Mouse (Mus musculus) embryo, embryonic 11 days (tissue): Measurements from ENCODE around the gene Gstp3.
"Not testable (repeated sequence)": the region's sequence is repeated elsewhere in the genome, so short reads cannot be mapped to it uniquely, and the experiment has no call there.

Experiments
- DNase-seq: peaks from one replicate; pipeline ENCODE4 v3.0.0-alpha.2; 2015

Gstp3 gene

GRCm38 (mm10) chr19:4058581-4058980 is 788 bp downstream of the Gstp3 start:
- no peak for DNase-seq

- no peak for DNase-seq
These were observed 1.4 kb downstream of the Gstp3 start for GRCm38 (mm10) chr19:4057962-4058361.

- DNase-seq = no peak
These were observed 2.0 kb downstream of the Gstp3 start for GRCm38 (mm10) chr19:4057389-4057788.

GRCm38 (mm10) chr19:4056727-4057126 is 2.6 kb downstream of the Gstp3 start:
- DNase-seq = no peak

GRCm38 (mm10) chr19:4055947-4056693 is 3.2 kb downstream of the Gstp3 start:
- no peak for DNase-seq

- DNase-seq = no peak
These were observed 4.0 kb downstream of the Gstp3 start for GRCm38 (mm10) chr19:4055216-4055946.

- no peak for DNase-seq
These were observed 4.8 kb downstream of the Gstp3 start for GRCm38 (mm10) chr19:4054613-4055012.

GRCm38 (mm10) chr19:4052516-4053030 is 6.8 kb downstream of the Gstp3 start:
- no peak for DNase-seq

- DNase-seq = peak; percentile 76
These were observed 7.4 kb downstream of the Gstp3 start for GRCm38 (mm10) chr19:4051741-4052515.

- no peak for DNase-seq
These were observed 8.4 kb downstream of the Gstp3 start for GRCm38 (mm10) chr19:4051016-4051415.

- DNase-seq = not testable (repeated sequence)
These were observed 10.3 kb downstream of the Gstp3 start for GRCm38 (mm10) chr19:4049069-4049468.

- DNase-seq = peak; percentile 89
These were observed 11.5 kb downstream of the Gstp3 start for GRCm38 (mm10) chr19:4047859-4048258.

- DNase-seq = no peak
These were observed 12.5 kb downstream of the Gstp3 start for GRCm38 (mm10) chr19:4046866-4047254.

GRCm38 (mm10) chr19:4045966-4046865 is 13.2 kb downstream of the Gstp3 start, which contains the start of gene Gstp2:
Gstp2 (minus strand) TSS chr19:4046023.
- DNase-seq = peak; percentile 63

GRCm38 (mm10) chr19:4044109-4044508 is 15.3 kb downstream of the Gstp3 start:
- DNase-seq = not testable (repeated sequence)

GRCm38 (mm10) chr19:4042124-4042523 is 17.2 kb downstream of the Gstp3 start:
- no peak for DNase-seq

GRCm38 (mm10) chr19:4041500-4041899 is 17.9 kb downstream of the Gstp3 start:
- not testable (repeated sequence) for DNase-seq

GRCm38 (mm10) chr19:4040941-4041340 is 18.4 kb downstream of the Gstp3 start:
- DNase-seq = not testable (repeated sequence)

- peak; percentile 93 for DNase-seq
These were observed 21.6 kb downstream of the Gstp3 start, which contains the start of gene Gstp1 for GRCm38 (mm10) chr19:4037788-4038232. Gstp1 (minus strand) TSS chr19:4037985.

- DNase-seq = not testable (repeated sequence)
These were observed 22.1 kb downstream of the Gstp3 start for GRCm38 (mm10) chr19:4037154-4037787.

GRCm38 (mm10) chr19:4036327-4037045 is 22.9 kb downstream of the Gstp3 start:
- peak; percentile 20 for DNase-seq
